Mouse (Mus musculus) heart, embryonic 13.5 days (tissue): Measurements from ENCODE around the gene Olfr1132. TPM values are rescaled to one million over a fixed set of nuclear protein-coding genes. Genes with fewer than 3 reads are reported as not detected.
"Not testable (repeated sequence)": the region's sequence is repeated elsewhere in the genome, so short reads cannot be mapped to it uniquely, and the experiment has no call there.

Experiments
- ATAC-seq: fragments of 200-750 bp; cut with Nextera tagmentation; 2 replicates; pipeline ENCODE4 v1.8.0; 2017; ENCODE audit warnings: moderate TSS enrichment; ENCODE audit not compliant: insufficient number of reproducible peaks, low FRiP score, low TSS enrichment; ENCODE audit errors: extremely low read depth
- H3K27ac ChIP-seq: fragments of 300-500 bp; sonication (generic); replicated peaks from 2 replicates; pipeline ENCODE4 v1.5.1; 2015; ENCODE audit warnings: moderate library complexity, mild to moderate bottlenecking, inconsistent platforms
- H3K27me3 ChIP-seq: fragments of 300-500 bp; sonication (generic); replicated peaks from 2 replicates; pipeline ENCODE4 v1.6.1; 2015; ENCODE audit warnings: mild to moderate bottlenecking, inconsistent platforms
- H3K36me3 ChIP-seq: fragments of 300-500 bp; sonication (generic); 2 replicates; pipeline ENCODE4 v1.6.1; 2015; ENCODE audit warnings: mild to moderate bottlenecking, inconsistent platforms
- H3K4me1 ChIP-seq: fragments of 300-500 bp; sonication (generic); 2 replicates; pipeline ENCODE4 v1.6.1; 2015; ENCODE audit warnings: inconsistent platforms
- H3K4me2 ChIP-seq: fragments of 300-500 bp; sonication (generic); 2 replicates; pipeline ENCODE4 v1.6.1; 2015; ENCODE audit warnings: inconsistent platforms, mild to moderate bottlenecking, moderate library complexity
- H3K4me3 ChIP-seq: fragments of 300-500 bp; sonication (generic); 2 replicates; pipeline ENCODE4 v1.5.1; 2015; ENCODE audit warnings: moderate library complexity, mild to moderate bottlenecking, inconsistent platforms
- H3K9ac ChIP-seq: fragments of 300-500 bp; sonication (generic); 2 replicates; pipeline ENCODE4 v1.6.1; 2015; ENCODE audit warnings: inconsistent platforms, mild to moderate bottlenecking, moderate library complexity
- H3K9me3 ChIP-seq: fragments of 300-500 bp; sonication (generic); 2 replicates; pipeline ENCODE4 v1.6.1; 2016; ENCODE audit warnings: inconsistent platforms
- WGBS: fragments of 180-500 bp; shearing (Covaris S2); methylation state at CpG from one replicate; pipeline ENCODE4 v1.1.7; 2015; ENCODE audit warnings: mixed read lengths; 5-methylcytosine and 5-hydroxymethylcytosine counted together
- polyA plus RNA-seq: library from polyadenylated mRNA; unstranded; fragments of >200 nt; fragmentation: Nextera tagmentation; extraction: Ambion mirVana; gene quantifications from 2 replicates; pipeline ENCODE4 v1.2.1, GENCODE M21; 2015

Gene Olfr1132
- polyA plus RNA-seq, result not detected in 2 replicates

- Histone ChIP-seq H3K4me1 (no peaks in the 10 kb centered on the region), H3K9me3 (no peaks in the 10 kb centered on the region), H3K27me3 (no peaks in the 10 kb centered on the region), H3K4me2 (no peak within 1 kb of the TSS), H3K9ac (no peak within 1 kb of the TSS), H3K4me3 (no peak within 1 kb of the TSS), H3K36me3 (no peaks in the 10 kb centered on the region), H3K27ac (no peak within 1 kb of the TSS)
- no peak for ATAC-seq
Observed at GRCm38 (mm10) chr2:87637435-87637834, at the start of gene Olfr1132. Olfr1132 (minus strand) TSS chr2:87637535.

- H3K9ac ChIP-seq, result no peak within 1 kb of the TSS
- H3K27me3 ChIP-seq, result no peaks in the 10 kb centered on the region
- no peak for ATAC-seq
- no peak within 1 kb of the TSS for H3K4me3 ChIP-seq
- H3K4me1 ChIP-seq, result no peaks in the 10 kb centered on the region
- no peak within 1 kb of the TSS for H3K27ac ChIP-seq
- no peaks in the 10 kb centered on the region for H3K9me3 ChIP-seq
- WGBS, result 9% methylated on average over 1 of the region's 1 CpGs
- H3K36me3 ChIP-seq, result no peaks in the 10 kb centered on the region
- no peak within 1 kb of the TSS for H3K4me2 ChIP-seq
Observed at GRCm38 (mm10) chr2:87673564-87673963, 36.2 kb upstream of the Olfr1132 start, which contains the start of gene Olfr1135. Olfr1135 (minus strand) TSS chr2:87673664.

- Histone ChIP-seq H3K27me3 (no peaks in the 10 kb centered on the region), H3K4me3 (no peak within 1 kb of the TSS), H3K9me3 (no peaks in the 10 kb centered on the region), H3K4me2 (no peak within 1 kb of the TSS), H3K9ac (no peak within 1 kb of the TSS), H3K27ac (no peak within 1 kb of the TSS), H3K36me3 (no peaks in the 10 kb centered on the region), H3K4me1 (no peaks in the 10 kb centered on the region)
- no peak for ATAC-seq
- WGBS, result 73% methylated on average over 2 of the region's 2 CpGs
Observed at GRCm38 (mm10) chr2:87658360-87658759, 21.0 kb upstream of the Olfr1132 start, which contains the start of gene Olfr1134. Olfr1134 (minus strand) TSS chr2:87658460.

GRCm38 (mm10) chr2:87647274-87647673 is 9.9 kb upstream of the Olfr1132 start, which contains the start of gene Olfr1133:
Olfr1133 (minus strand) TSS chr2:87647374.
- Histone ChIP-seq H3K9ac (no peak within 1 kb of the TSS), H3K4me3 (no peak within 1 kb of the TSS), H3K27me3 (no peaks in the 10 kb centered on the region), H3K36me3 (no peaks in the 10 kb centered on the region), H3K27ac (no peak within 1 kb of the TSS), H3K9me3 (no peaks in the 10 kb centered on the region), H3K4me1 (no peaks in the 10 kb centered on the region), H3K4me2 (no peak within 1 kb of the TSS)
- no peak for ATAC-seq

- no peaks in the 10 kb centered on the region for H3K27me3 ChIP-seq
- no peak overlapping the region for H3K4me3 ChIP-seq
- H3K4me2 ChIP-seq, result no peak overlapping the region
- no peak overlapping the region for H3K27ac ChIP-seq
- no peak for ATAC-seq
- H3K36me3 ChIP-seq, result no peaks in the 10 kb centered on the region
- H3K9me3 ChIP-seq, result no peaks in the 10 kb centered on the region
- no peaks in the 10 kb centered on the region for H3K4me1 ChIP-seq
- H3K9ac ChIP-seq, result no peak overlapping the region
Observed at GRCm38 (mm10) chr2:87642441-87642840, 5.1 kb upstream of the Olfr1132 start.

- H3K9me3 ChIP-seq, result no peaks in the 10 kb centered on the region
- H3K27ac ChIP-seq, result no peak within 1 kb of the TSS
- H3K27me3 ChIP-seq, result no peaks in the 10 kb centered on the region
- H3K4me2 ChIP-seq, result no peak within 1 kb of the TSS
- no peak for ATAC-seq
- no peaks in the 10 kb centered on the region for H3K4me1 ChIP-seq
- H3K36me3 ChIP-seq, result no peaks in the 10 kb centered on the region
- 54% methylated on average over 3 of the region's 3 CpGs for WGBS
- no peak within 1 kb of the TSS for H3K9ac ChIP-seq
- no peak within 1 kb of the TSS for H3K4me3 ChIP-seq
Observed at GRCm38 (mm10) chr2:87626804-87627203, 10.5 kb downstream of the Olfr1132 start, which contains the start of gene Olfr1131. Olfr1131 (plus strand) TSS chr2:87627104.

- not testable (repeated sequence) for H3K4me2 ChIP-seq, ATAC-seq, H3K27ac ChIP-seq, H3K9ac ChIP-seq, H3K4me3 ChIP-seq, H3K9me3 ChIP-seq, H3K4me1 ChIP-seq, H3K36me3 ChIP-seq, H3K27me3 ChIP-seq
Observed at GRCm38 (mm10) chr2:87605912-87606311, 31.4 kb downstream of the Olfr1132 start, which contains the start of gene Olfr1130. Olfr1130 (plus strand) TSS chr2:87606212.

Other genes with a start within 250 kb of the Olfr1132 start
- not detected in 2 replicates for gene Olfr1123, start 220.9 kb downstream of the Olfr1132 start, polyA plus RNA-seq
- gene Olfr1124, start 207.3 kb downstream of the Olfr1132 start, polyA plus RNA-seq, result 0.05 and 0.08 TPM in 2 replicates
- gene Olfr1126, start 183.6 kb downstream of the Olfr1132 start, polyA plus RNA-seq, result not detected in 2 replicates
- not detected in 2 replicates for gene Pramel7, start 140.4 kb downstream of the Olfr1132 start, polyA plus RNA-seq
- not detected in 2 replicates for gene Pramel6, start 131.0 kb downstream of the Olfr1132 start, polyA plus RNA-seq
- not detected in 2 replicates for gene Olfr153, start 105.7 kb downstream of the Olfr1132 start, polyA plus RNA-seq
- not detected in 2 replicates for gene Olfr1128, start 92.0 kb downstream of the Olfr1132 start, polyA plus RNA-seq
- gene Olfr1129, start 63.6 kb downstream of the Olfr1132 start, polyA plus RNA-seq, result not detected in 2 replicates
- not detected in 2 replicates for gene Olfr1130, start 31.3 kb downstream of the Olfr1132 start, polyA plus RNA-seq
- not detected in 2 replicates for gene Olfr1131, start 10.4 kb downstream of the Olfr1132 start, polyA plus RNA-seq
- gene Olfr1133, start 9.8 kb upstream of the Olfr1132 start, polyA plus RNA-seq, result not detected in 2 replicates
- not detected in 2 replicates for gene Olfr1134, start 20.9 kb upstream of the Olfr1132 start, polyA plus RNA-seq
- not detected in 2 replicates for gene Olfr1135, start 36.1 kb upstream of the Olfr1132 start, polyA plus RNA-seq
- not detected in 2 replicates for gene Olfr1136, start 56.4 kb upstream of the Olfr1132 start, polyA plus RNA-seq
- not detected in 2 replicates for gene Olfr1137, start 75.6 kb upstream of the Olfr1132 start, polyA plus RNA-seq
- gene Olfr1138, start 102.4 kb upstream of the Olfr1132 start, polyA plus RNA-seq, result not detected in 2 replicates
- gene Olfr1140, start 106.2 kb upstream of the Olfr1132 start, polyA plus RNA-seq, result not detected in 2 replicates
- not detected in 2 replicates for gene Olfr1141, start 116.5 kb upstream of the Olfr1132 start, polyA plus RNA-seq
- gene Olfr152, start 141.9 kb upstream of the Olfr1132 start, polyA plus RNA-seq, result not detected in 2 replicates
- not detected in 2 replicates for gene Olfr1143, start 163.1 kb upstream of the Olfr1132 start, polyA plus RNA-seq
- gene Olfr1145, start 172.3 kb upstream of the Olfr1132 start, polyA plus RNA-seq, result not detected in 2 replicates
- gene Olfr1148, start 193.0 kb upstream of the Olfr1132 start, polyA plus RNA-seq, result not detected in 2 replicates
- gene Olfr1150-ps1, start 206.5 kb upstream of the Olfr1132 start, polyA plus RNA-seq, result not detected in 2 replicates
- not detected in 2 replicates for gene Olfr1151, start 218.3 kb upstream of the Olfr1132 start, polyA plus RNA-seq
- gene Olfr1152, start 229.0 kb upstream of the Olfr1132 start, polyA plus RNA-seq, result not detected in 2 replicates